Mouse (Mus musculus): ENCODE measurements around the gene Tmsb15b1.
"Not testable (repeated sequence)": the region's sequence is repeated elsewhere in the genome, so short reads cannot be mapped to it uniquely, and the experiment has no call there.

The Tmsb15b1 gene

DNA sequence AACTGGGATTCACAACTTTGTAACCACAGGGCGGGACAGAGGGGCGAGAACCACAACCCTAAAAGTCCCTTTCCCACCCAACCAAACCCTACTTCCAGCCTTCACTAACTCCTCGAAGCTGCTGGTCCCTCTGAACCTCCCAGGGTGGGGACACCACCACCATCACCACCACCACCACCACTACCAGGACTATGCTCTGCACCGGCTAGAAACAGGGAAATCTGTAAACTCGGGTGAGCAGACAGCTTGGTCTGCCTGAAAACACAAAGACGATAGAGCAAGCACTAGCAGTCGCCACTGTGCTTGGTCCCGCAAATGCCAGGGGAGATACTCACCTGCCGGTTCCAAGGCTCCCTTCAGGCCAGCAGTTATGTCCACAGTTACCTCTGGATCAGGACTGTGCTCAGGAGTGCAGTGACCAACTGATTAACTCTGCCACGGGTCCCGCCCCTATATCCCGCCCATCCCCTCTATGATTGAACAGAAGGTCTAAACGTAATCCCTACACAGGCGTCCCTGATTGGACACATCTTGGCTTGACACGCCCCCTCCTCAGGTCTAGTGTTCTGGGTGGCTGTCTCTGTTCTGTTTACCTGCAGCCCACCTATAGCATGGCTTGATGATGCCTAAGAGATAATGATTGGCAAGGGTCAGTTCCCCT, at the start of gene Tmsb15b1, which contains the start of gene Tmsb15l:
Gene Tmsb15b1 (minus strand): TSS at position 451 of the 661 bp plus-strand sequence.
Gene Tmsb15l (minus strand): TSS at position 446 of the 661 bp plus-strand sequence.
- DNase-seq = peak; percentile 81

DNA sequence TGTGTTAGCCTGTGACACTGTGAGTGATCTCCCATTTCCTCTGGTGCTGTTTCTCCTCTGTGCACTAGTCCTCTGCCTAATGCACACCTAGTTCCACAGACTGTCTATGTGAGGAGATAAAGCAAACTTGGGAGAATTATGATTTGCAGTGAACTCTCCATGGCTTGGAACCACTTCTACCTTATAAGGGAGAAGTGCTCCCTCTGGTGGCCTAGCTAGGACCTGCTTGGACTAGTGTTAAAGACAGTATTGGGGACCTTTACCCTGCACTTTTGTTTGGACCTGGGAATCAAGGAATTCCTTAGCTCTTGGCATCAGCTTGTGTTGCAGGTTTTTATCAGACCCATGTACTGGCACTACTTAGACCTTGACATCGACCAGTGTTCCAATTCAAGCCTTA, 42.6 kb upstream of the Tmsb15b1 start:
- DNase-seq = peak; percentile 69

- no peak for DNase-seq
These were observed 41.0 kb upstream of the Tmsb15b1 start for GRCm38 (mm10) chrX:137017668-137018067.

- peak; percentile 54 for DNase-seq
These were observed 38.5 kb upstream of the Tmsb15b1 start for GRCm38 (mm10) chrX:137015099-137015709.

DNA sequence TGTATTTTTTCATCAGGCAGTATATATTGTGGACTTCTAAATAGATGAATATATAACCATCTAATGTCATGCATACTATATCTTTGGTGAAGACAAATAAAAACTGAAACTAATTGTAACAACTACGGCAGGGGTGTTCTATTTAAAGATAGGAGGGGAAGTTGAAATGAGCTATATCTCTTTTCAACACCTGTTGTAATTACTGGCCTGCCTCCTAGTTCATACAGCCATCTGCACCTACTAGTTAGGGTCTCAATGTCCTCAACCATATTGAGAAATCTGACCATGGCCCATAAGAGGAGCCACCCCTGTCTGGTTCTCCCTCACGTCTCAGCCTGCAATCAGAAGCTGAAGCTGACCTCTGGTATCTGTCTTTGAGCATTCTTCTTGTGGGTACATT, 19.6 kb upstream of the Tmsb15b1 start:
- DNase-seq = no peak

DNA sequence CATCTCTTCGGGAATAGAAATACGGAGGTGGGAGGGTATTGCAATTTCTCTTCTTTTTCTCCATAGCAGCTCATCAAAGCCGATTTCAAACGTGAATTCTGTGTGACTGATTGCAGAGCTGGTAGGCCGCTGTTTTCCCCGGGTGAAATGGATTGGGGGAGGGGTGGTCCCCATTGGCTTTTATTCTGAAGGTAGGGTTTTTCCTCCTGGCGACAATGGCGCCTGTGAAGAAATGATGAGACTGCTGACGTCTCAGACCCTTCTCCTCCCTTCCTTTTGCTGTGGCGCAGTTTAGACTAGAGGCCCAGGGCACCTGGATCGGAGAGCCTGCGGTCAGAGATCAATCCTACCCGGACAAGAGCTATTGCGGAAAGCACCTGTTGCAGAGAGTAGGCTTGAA, 17.0 kb upstream of the Tmsb15b1 start:
- DNase-seq = no peak

- DNase-seq = peak; percentile 14
These were observed 16.4 kb upstream of the Tmsb15b1 start, which contains the start of gene Zcchc18 for GRCm38 (mm10) chrX:136992978-136993547. TSS of gene Zcchc18 (plus strand) at chrX:136993155.

DNA sequence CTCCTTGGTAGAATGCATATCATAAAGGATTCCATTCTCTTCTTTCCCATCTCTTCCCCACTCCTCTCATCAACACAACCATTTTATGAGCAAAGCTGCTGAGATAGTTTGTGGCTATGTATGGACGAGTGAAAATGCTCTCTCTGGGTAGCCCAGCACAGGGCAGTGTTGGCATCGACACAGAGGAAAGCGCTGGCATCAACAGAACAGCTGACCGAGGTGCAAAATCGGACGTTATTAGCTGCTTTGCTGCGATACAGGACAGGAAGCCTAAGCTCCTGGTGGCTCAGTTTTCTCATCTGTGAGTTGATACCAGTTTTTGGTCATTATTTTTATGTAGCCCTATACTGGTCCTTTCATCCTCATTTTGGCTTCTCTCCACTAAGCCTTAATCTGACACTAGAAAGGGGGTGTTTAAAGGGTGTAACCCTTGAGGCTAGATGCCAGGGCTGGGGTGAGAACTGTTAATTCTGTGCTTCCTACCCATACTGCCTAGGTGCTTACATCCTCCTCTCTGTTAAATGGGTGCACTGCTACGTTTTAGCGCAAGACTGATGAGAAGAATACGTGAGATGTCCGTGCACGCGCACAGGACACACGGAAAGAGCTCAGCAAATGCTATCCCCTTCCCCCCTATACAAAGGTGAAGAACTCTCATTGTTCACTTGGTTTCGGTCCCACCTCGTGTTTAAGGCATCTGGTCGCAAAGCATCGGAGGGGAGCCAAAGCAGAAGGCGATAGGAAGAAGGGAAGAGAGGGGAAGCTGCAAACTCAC, 15.7 kb upstream of the Tmsb15b1 start:
- no peak for DNase-seq

DNA sequence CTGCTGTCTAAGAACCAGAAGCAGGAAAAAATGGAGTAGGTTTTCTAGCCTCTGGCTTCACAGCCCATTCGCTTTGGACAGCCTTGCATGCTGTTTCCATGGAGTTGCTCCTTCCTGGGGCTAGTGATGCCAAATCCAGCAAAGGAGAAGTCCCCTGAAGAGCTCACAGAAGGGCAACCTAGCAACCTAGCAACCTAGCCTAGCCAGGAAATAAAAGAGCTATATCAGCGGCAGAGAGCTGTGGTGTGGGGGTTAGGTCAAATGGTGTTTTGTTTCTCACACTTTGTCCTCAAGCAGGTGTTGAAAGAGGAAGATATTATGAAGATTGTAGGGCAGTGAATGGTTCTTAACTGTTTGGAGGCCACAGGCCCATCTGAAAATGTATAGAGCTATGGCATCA, 14.6 kb upstream of the Tmsb15b1 start:
- no peak for DNase-seq

DNA sequence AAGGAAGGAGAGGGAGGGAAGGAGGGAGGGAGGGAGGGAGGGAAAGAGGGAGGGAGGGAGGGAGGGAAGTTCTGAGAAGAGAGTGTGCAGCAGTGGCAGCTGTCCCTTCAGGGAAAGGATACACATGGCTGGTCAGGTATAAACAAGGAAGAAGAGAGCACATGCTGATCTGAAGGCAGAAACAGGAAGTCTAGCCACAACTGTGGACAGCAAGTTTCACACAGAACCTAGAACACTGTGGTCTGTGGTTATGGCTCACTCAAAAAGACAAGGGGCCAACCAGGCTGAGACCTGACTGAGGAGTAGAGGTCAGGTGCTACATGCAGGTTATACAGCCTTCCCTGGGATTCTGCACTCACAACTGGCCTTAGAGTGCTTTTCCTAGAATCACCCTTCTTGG, 9.4 kb upstream of the Tmsb15b1 start:
- DNase-seq = no peak

GRCm38 (mm10) chrX:136978616-136979015, 1.9 kb upstream of the Tmsb15b1 start:
- DNase-seq = peak; percentile 17

GRCm38 (mm10) chrX:136975397-136975796, 1.3 kb downstream of the Tmsb15b1 start, which contains the start of gene Tmsb15b2:
TSS of gene Tmsb15b2 (minus strand) at chrX:136975497.
- DNase-seq = not testable (repeated sequence)

- peak; percentile 17 for DNase-seq
These were observed 17.0 kb downstream of the Tmsb15b1 start for GRCm38 (mm10) chrX:136959688-136960087.

GRCm38 (mm10) chrX:136958300-136958699, 18.4 kb downstream of the Tmsb15b1 start:
- not testable (repeated sequence) for DNase-seq

DNA sequence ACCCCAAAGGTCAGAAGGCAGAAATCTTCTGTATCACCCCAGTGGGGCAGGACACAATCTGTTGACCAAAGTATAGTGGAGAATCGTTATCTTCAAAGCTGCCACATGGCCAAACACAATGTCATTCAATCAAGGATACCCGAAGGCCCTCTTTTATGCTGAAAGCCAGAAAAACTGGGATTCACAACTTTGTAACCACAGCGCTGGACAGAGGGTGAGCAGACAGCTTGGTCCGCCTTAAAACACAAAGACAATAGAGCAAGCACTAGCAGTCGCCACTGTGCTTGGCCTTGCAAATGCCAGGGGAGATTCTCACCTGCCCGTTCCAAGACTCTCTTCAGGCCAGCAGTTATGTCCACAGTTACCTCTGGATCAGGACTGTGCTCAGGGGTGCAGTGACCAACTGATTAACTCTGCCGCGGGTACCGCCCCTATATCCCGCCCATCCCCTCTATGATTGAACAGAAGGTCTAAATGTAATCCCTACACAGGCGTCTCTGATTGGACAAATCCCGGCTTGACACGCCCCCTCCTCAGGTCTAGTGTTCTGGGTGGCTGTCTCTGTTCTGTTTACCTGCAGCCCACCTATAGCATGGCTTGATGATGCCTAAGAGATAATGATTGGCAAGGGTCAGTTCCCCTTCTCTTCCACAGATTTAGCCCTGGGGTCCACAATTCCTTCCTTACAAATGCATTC, 18.9 kb downstream of the Tmsb15b1 start:
- DNase-seq = peak; percentile 31

GRCm38 (mm10) chrX:136937985-136938384, 38.7 kb downstream of the Tmsb15b1 start:
- no peak for DNase-seq

- no peak for DNase-seq
These were observed 49.6 kb downstream of the Tmsb15b1 start, which contains the start of gene H2bfm for GRCm38 (mm10) chrX:136927031-136927430. TSS of gene H2bfm (plus strand) at chrX:136927325.

DNA sequence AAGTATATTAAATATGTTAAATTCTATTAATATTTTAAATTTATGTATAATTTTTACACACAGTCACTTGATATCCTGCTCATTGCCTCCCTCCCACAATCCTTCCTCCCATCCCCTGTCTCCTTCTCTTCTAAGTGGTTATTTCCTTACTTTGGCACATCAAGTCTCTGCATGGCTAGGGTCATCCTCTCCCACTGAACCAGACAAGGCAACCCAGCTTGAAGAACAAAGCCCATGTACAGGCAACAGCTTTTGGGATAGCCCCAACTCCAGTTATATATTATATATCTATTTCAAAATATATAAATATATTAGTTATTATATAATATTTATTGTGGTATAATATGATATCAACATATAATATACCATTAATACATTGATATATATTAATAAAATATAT, 50.8 kb downstream of the Tmsb15b1 start:
- no peak for DNase-seq
